Mouse (Mus musculus) B cell, adult 62 days (primary cell): ENCODE results near the gene Ptgr1. TPM values are rescaled to one million over a fixed set of nuclear protein-coding genes. Genes with fewer than 3 reads are reported as not detected.

Experiments
- total RNA-seq: library from RNA; stranded (reverse); gene quantifications from 4 replicates; pipeline ENCODE4 v1.2.4, GENCODE M21; 2023

Ptgr1 gene
- 0.24 to 1.2 TPM (median 0.86 TPM) in 4 replicates for total RNA-seq

GRCm38 (mm10) chr4:58986540-58987190, at the start of gene Ptgr1:
TSS of gene Ptgr1 (minus strand) at chr4:58987119.

DNA sequence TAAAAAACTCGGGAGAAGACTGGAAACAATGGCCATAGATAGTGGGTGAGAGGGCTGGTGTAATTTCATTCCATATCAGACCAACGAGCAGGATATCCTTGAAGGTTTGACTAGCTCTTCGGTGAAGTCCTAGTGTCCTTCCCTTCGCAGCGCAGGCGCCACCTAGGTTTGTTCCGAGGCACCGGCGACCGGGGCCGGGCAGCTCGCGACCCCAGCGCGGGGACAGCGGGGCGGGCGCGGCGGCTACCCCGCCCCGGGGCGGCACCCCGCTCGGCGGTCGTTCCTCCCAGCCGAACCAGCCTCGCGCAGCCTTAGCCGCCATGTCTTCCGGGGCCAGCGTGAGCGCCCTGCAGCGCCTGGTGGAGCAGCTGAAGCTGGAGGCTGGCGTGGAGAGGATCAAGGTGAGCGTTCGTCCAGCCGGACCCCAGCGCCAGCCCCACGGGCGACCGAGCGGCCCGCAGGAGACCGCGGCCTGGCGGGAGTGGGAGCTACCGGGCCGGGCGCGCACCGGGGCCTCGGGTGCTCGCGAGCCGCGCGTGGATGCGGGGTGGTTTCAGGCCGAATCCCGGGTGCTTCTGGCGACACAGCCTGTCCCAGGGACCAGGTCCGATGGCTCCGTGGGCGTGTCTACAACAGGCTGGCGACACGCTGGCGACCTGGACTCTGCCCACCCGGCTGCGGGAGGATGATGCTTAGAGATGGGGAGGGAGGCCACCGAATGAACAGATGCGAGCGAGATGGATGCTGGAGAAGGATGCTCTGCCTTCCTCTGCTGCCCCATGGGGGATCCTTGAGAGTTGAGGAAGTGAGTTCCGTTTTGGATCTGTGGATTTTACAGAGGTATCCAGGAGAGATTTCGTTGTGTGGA, 48.2 kb upstream of the Ptgr1 start, which contains the start of gene Gng10:
Gng10 (plus strand) TSS at position 171 of the 868 bp plus-strand sequence.

GRCm38 (mm10) chr4:59002948-59003805, 16.3 kb upstream of the Ptgr1 start, which contains the start of gene Gm20503:
TSS of gene Gm20503 (plus strand) at chr4:59003210.

DNA sequence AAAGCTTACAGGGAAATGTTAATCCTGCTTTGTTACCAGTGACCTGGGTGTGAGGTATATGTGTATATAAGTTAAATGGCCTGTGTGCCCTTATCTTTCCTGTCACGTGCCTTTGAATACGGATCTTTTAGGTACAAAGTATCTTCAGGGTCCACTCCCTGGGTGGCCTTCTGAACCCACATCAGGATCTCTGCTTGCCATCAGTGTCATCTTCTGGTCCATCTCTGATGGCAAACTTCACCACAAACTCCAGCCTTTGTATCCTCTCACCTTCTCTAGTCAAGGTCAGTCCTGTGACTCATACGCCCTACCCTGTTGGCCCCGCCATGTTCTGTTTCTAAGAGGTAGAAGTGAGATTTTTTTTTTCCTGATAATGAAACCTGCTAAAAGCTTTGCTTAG, 7.8 kb upstream of the Ptgr1 start, which contains the start of gene Dnajc25:
Dnajc25 (plus strand) TSS at position 301 of the 400 bp plus-strand sequence.

GRCm38 (mm10) chr4:58943420-58944205, 43.3 kb downstream of the Ptgr1 start, which contains the start of gene Zkscan16:
TSS of gene Zkscan16 (plus strand) at chr4:58943628.

Other genes with a start within 250 kb of the Ptgr1 start
- 0.20 to 0.56 TPM in 2 of 4 replicates, not detected in the others for gene Olfr267, start 199.4 kb downstream of the Ptgr1 start, total RNA-seq
- 105 to 123 TPM (median 118 TPM) in 4 replicates for gene Ecpas, start 74.4 kb downstream of the Ptgr1 start, total RNA-seq
- gene Zkscan16, start 43.5 kb downstream of the Ptgr1 start, total RNA-seq, result 0.26 TPM in 1 of 4 replicates, not detected in the others
- gene Dnajc25, start 7.9 kb upstream of the Ptgr1 start, total RNA-seq, result 7.3 to 8.9 TPM (median 8.4 TPM) in 4 replicates
- gene Gm20503, start 16.1 kb upstream of the Ptgr1 start, total RNA-seq, result 0.64 to 1.9 TPM (median 1.8 TPM) in 3 of 4 replicates, not detected in the other
- 61.0 to 75.2 TPM (median 70.6 TPM) in 4 replicates for gene Gng10, start 48.0 kb upstream of the Ptgr1 start, total RNA-seq
- not detected in 4 replicates for gene AI481877, start 151.9 kb upstream of the Ptgr1 start, total RNA-seq
- 99.5 to 115 TPM (median 105 TPM) in 4 replicates for gene Ugcg, start 202.1 kb upstream of the Ptgr1 start, total RNA-seq